Mouse (Mus musculus) kidney, postnatal 0 days (tissue): Measurements from ENCODE around the gene Cdh22. TPM values are rescaled to one million over a fixed set of nuclear protein-coding genes. Genes with fewer than 3 reads are reported as not detected.

ENCODE experiments used
- ATAC-seq: fragments of 200-750 bp; cut with Nextera tagmentation; replicated peaks from 2 replicates; pipeline ENCODE4 v1.8.0; 2017; ENCODE audit warnings: low read depth, moderate number of reproducible peaks, moderate TSS enrichment, moderate library complexity; ENCODE audit not compliant: low FRiP score
- DNase-seq: peaks from one replicate; pipeline ENCODE4 v3.0.0-alpha.2; 2016; ENCODE audit warnings: low spot score
- H3K27ac ChIP-seq: fragments of 300-500 bp; sonication (generic); 2 replicates; pipeline ENCODE4 v1.5.1; 2014; ENCODE audit warnings: mild to moderate bottlenecking
- H3K27me3 ChIP-seq: fragments of 300-500 bp; sonication (generic); 2 replicates; pipeline ENCODE4 v1.6.1; 2014; ENCODE audit warnings: low read length, mixed read lengths; ENCODE audit not compliant: insufficient read depth
- H3K36me3 ChIP-seq: fragments of 300-500 bp; sonication (generic); 2 replicates; pipeline ENCODE4 v1.6.1; 2014; ENCODE audit warnings: low read length, mixed read lengths; ENCODE audit not compliant: insufficient read depth
- H3K4me1 ChIP-seq: fragments of 300-500 bp; sonication (generic); replicated peaks from 2 replicates; pipeline ENCODE4 v1.6.1; 2014; ENCODE audit warnings: antibody characterized with exemption, low read length, mixed read lengths; ENCODE audit not compliant: insufficient read depth
- H3K4me2 ChIP-seq: fragments of 300-500 bp; sonication (generic); 2 replicates; pipeline ENCODE4 v1.6.1; 2014; ENCODE audit warnings: mild to moderate bottlenecking, low read length, moderate library complexity, mixed read lengths
- H3K4me3 ChIP-seq: fragments of 300-500 bp; sonication (generic); replicated peaks from 2 replicates; pipeline ENCODE4 v1.5.1; 2014; ENCODE audit warnings: low read depth, low read length
- H3K9ac ChIP-seq: fragments of 300-500 bp; sonication (generic); 2 replicates; pipeline ENCODE4 v1.6.1; 2014; ENCODE audit warnings: low read depth, low read length
- H3K9me3 ChIP-seq: fragments of 300-500 bp; sonication (generic); replicated peaks from 2 replicates; pipeline ENCODE4 v1.6.1; 2016; ENCODE audit warnings: low read length, inconsistent platforms, mixed read lengths
- CTCF ChIP-seq: IDR thresholded peaks from 2 replicates; pipeline ENCODE4 v1.5.1; 2016; ENCODE audit warnings: antibody characterized with exemption, low read depth, mild to moderate bottlenecking, moderate library complexity
- WGBS: fragments of 180-500 bp; shearing (Covaris S2); extraction: QIAGEN DNeasy Blood & Tissue Kit; methylation state at CpG from one replicate; pipeline ENCODE4 v1.1.7; 2014; 5-methylcytosine and 5-hydroxymethylcytosine counted together
- polyA plus RNA-seq: library from polyadenylated mRNA; unstranded; fragments of >200 nt; fragmentation: Nextera tagmentation; extraction: Ambion mirVana; gene quantifications from 2 replicates; pipeline ENCODE4 v1.2.1, GENCODE M21; 2015

Gene Cdh22
- polyA plus RNA-seq, 1 experiment from 2014 or later: 1.6 TPM

DNA sequence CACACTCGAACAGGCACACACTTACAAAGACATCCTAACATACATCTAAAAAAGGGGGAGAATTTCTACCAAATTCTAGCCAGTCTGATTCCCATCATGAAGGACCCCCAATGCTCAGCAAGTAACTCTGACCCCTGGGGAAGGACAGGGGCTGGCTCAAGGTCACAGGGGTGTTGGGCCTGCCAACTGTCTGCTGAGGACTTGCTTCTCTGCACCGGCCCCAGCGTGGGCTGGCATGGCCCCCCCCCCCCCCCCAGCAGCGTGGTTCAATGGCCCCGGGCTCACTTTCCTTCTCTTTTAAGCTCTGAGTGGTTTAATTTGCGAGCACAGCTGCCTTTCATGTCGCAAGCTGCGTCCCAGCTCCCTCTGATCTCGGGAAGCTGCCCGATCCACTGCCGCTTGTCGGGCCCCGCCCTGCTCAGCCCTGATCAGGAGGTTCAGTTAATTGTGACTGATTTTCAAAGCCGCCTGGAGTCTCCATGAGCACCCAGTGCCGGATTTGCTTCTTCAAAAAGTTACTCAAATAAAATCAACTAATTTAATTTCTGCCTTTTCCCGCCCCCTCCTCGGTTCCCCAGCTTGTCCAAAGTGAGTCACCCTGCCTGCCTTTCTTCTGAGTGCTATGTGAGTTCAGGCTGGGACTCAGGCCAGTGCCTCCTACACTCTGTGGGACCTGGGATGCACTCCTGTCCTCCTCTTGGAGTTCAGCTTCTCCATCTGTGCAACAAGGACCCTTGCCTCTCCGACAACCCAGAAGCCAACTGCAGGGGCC lies 67.8 kb downstream of the Cdh22 start:
- Histone ChIP-seq H3K36me3 (no peaks in the 10 kb centered on the region), H3K4me2 (no peak overlapping the region), H3K27ac (no peak overlapping the region), H3K9me3 (no peaks in the 10 kb centered on the region), H3K27me3 (peaks cover 6% of the 10 kb centered on the region; the same call in 1 of the 2 replicates), H3K4me1 (no peaks in the 10 kb centered on the region), H3K4me3 (no peak overlapping the region), H3K9ac (no peak overlapping the region)
- no peak for ATAC-seq
- no peak for TF ChIP-seq CTCF
- WGBS: 9% methylated on average over 16 of the region's 18 CpGs
- DNase-seq: no peak

DNA sequence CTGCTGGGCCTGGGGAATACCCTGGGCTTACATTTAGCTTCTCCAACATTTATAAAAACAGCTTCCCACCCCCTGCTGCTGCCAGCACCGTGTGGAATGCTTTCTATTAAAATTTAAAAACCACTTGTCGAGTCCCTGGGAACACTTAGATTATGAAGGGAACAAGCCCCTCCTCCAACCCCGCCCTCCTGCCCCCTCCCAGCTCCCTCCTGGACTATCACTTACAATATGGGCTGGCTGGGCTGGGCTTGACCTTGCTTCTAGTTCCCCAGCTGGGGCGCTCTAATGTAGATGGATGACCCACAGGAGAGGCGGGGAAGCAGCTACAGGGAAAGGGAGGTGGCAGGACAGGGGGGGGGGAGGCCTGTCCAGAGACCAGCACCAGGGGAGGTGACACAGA lies 72.4 kb downstream of the Cdh22 start:
- H3K4me2 ChIP-seq: no peak overlapping the region
- ATAC-seq (no peak), DNase-seq (no peak)
- H3K36me3 ChIP-seq: no peaks in the 10 kb centered on the region
- WGBS: 5% methylated on average over 5 of the region's 5 CpGs
- H3K27me3 ChIP-seq: peaks cover 1% of the 10 kb centered on the region; the same call in 1 of the 2 replicates
- H3K9me3 ChIP-seq: no peaks in the 10 kb centered on the region
- H3K27ac ChIP-seq: no peak overlapping the region
- H3K4me3 ChIP-seq: no peak overlapping the region
- H3K4me1 ChIP-seq: no peaks in the 10 kb centered on the region
- no peak for TF ChIP-seq CTCF
- H3K9ac ChIP-seq: no peak overlapping the region

DNA sequence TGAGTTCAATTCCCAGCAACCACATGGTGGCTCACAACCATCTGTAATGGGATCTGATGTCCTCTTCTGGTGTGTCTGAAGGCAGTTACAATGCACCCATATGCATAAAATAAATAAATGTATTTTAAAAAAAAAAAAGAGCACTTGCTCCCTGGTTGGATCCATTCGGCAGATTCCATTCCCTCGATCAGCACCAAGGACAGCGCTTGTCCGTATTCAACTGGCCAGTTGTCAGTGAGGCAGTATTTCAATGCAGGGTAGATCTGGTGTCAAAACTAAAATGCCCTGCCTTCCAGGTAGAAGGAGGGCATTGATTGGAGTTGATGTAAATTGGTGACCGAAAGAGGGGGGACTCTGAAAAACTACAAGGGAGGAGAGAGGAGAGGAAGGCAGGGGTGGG lies 74.2 kb downstream of the Cdh22 start:
- peak; percentile 70 for DNase-seq
- H3K9me3 ChIP-seq: no peaks in the 10 kb centered on the region
- TF ChIP-seq CTCF: no peak
- no peak for ATAC-seq
- no peaks in the 10 kb centered on the region for H3K27me3 ChIP-seq
- no peak overlapping the region for H3K4me2 ChIP-seq
- H3K9ac ChIP-seq: no peak overlapping the region
- H3K36me3 ChIP-seq: no peaks in the 10 kb centered on the region
- H3K27ac ChIP-seq: no peak overlapping the region
- no peak overlapping the region for H3K4me3 ChIP-seq
- no peaks in the 10 kb centered on the region for H3K4me1 ChIP-seq
- 14% methylated on average over 5 of the region's 5 CpGs for WGBS

DNA sequence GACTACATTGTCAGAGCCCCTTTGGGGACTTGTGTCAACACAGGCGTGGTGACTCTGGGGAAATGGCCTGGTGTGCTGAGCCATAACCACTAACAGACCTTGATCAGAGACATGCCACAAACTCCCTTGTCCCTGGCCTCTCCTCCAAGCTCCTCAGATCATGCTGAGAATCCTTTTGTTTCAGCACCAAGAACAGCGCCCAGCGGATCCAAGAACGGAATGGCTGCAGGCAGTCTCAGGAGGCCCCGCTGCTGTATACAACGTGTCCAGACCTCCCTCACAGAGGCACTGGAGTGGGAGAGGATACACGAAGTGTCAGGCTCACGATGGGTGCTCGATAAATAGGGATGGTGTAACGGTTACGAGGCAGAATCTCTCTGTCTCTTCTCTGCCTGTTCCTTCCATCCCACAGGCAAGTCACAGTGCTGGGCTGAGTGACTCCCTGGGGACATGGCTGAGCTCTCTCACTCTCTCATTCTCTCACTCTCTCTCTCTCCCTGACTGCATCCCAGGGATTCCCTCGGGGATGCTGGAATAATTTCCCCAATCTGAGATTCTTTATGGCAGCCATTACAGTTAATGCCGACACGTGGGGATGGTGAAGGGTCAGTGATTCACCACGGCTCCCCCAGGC lies 75.5 kb downstream of the Cdh22 start:
- no peak overlapping the region for H3K4me3 ChIP-seq
- H3K9me3 ChIP-seq: no peaks in the 10 kb centered on the region
- no peak overlapping the region for H3K4me2 ChIP-seq
- no peak overlapping the region for H3K27ac ChIP-seq
- 16% methylated on average over 15 of the region's 15 CpGs for WGBS
- H3K27me3 ChIP-seq: no peaks in the 10 kb centered on the region
- no peak overlapping the region for H3K9ac ChIP-seq
- no peaks in the 10 kb centered on the region for H3K4me1 ChIP-seq
- TF ChIP-seq CTCF: no peak
- H3K36me3 ChIP-seq: no peaks in the 10 kb centered on the region
- ATAC-seq: 0 out of 2 replicates have a peak, but pooled peaks have one; percentile 25
- DNase-seq: peak; percentile 89

DNA sequence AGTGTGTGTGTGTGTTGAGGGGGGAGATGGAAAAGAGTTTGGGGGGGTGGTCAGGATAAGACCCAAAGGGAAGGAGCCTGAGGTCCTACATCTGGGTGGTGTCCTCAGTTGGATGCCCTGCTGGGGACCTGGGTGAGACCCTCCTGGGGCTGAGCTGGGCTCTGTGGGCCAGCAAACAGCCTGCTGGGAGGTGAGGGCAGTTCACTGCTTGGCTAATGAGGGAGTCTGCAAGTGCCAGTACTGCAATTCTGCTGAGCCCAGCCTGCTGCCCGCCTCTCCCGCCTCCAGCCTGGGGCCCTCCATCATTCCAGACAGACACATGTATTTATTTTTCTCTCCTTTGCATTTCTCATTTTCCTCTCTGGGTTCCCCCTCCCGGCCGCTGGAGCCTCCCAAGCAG lies 76.3 kb downstream of the Cdh22 start:
- H3K9me3 ChIP-seq: no peaks in the 10 kb centered on the region

DNA sequence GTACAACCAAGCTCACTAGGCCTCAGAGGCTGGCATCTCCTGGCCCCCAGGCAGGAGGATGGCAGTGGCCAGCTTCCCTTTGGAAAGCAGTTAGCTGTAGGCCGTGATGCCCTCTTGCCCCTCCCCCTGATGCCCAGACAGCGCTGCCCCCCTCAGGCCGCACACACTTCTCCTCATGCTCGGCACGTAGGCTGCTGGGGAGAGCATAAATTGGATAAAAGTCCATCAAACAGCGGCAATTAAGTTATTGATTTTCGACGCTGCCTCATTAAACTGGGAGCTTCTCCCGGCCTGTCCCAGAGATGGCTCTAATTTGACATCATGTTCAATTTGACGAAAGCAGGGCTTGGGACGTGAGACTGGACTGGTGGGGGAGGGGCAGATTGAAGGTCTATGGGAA lies 76.8 kb downstream of the Cdh22 start:
- H3K9ac ChIP-seq: no peak overlapping the region
- H3K27me3 ChIP-seq: no peaks in the 10 kb centered on the region
- H3K4me3 ChIP-seq: no peak overlapping the region
- H3K9me3 ChIP-seq: no peaks in the 10 kb centered on the region
- no peak overlapping the region for H3K4me2 ChIP-seq
- WGBS: 77% methylated on average over 11 of the region's 11 CpGs
- no peak overlapping the region for H3K27ac ChIP-seq
- no peak for DNase-seq
- no peak for TF ChIP-seq CTCF
- H3K36me3 ChIP-seq: no peaks in the 10 kb centered on the region
- no peaks in the 10 kb centered on the region for H3K4me1 ChIP-seq
- no peak for ATAC-seq

More for the DNA sequence above, 76.3 kb downstream of the Cdh22 start:
- WGBS: 76% methylated on average over 4 of the region's 4 CpGs
- Histone ChIP-seq H3K9ac (no peak overlapping the region), H3K27ac (no peak overlapping the region), H3K4me1 (no peaks in the 10 kb centered on the region), H3K4me3 (no peak overlapping the region), H3K27me3 (no peaks in the 10 kb centered on the region), H3K4me2 (no peak overlapping the region), H3K36me3 (no peaks in the 10 kb centered on the region)
- ATAC-seq (no peak), DNase-seq (no peak)
- no peak for TF ChIP-seq CTCF
